Mouse (Mus musculus): ENCODE results near the gene Bckdhb.

- TF ChIP-seq CTCF (IDR thresholded peaks at IDR 0.05; ENCODE audit: low read depth) (no peak), EP300 (IDR thresholded peaks at IDR 0.05; ENCODE audit: low read depth) (no peak)
Observed at GRCm38 (mm10) chr9:83902086-83902485, 22.9 kb upstream of the Bckdhb start.

Measured in liver, embryonic 14.5 days (tissue).